Mouse (Mus musculus): ENCODE results near the gene Car3. TPM values are rescaled to one million over a fixed set of nuclear protein-coding genes. Genes with fewer than 3 reads are reported as not detected.
"Not testable (repeated sequence)": the region's sequence is repeated elsewhere in the genome, so short reads cannot be mapped to it uniquely, and the experiment has no call there.

The Car3 gene
- total RNA-seq (2021), result 1,000 to 10,000 TPM in 1 of 2 experiments, 100 to 1,000 TPM in 1; 650 to 1,312 TPM
- long read RNA-seq, experiment 1, transcript Car3-201 (7 exons, 1,679 nt), result major isoform, 4,664 of 4,868 reads
- long read RNA-seq, experiment 1, partial matches to known transcripts, result 141 of 4,868 reads
- long read RNA-seq, experiment 1, other reads (novel, unspliced or antisense), result 57 of 4,868 reads
- long read RNA-seq, experiment 2, transcript Car3-201 (7 exons, 1,679 nt), result major isoform, 7,297 of 7,569 reads
- long read RNA-seq, experiment 2, transcript Car3-202 (2 exons, 1,395 nt), result minor isoform, 22 of 7,569 reads
- long read RNA-seq, experiment 2, partial matches to known transcripts, result 158 of 7,569 reads
- long read RNA-seq, experiment 2, other reads (novel, unspliced or antisense), result 90 of 7,569 reads

DNA sequence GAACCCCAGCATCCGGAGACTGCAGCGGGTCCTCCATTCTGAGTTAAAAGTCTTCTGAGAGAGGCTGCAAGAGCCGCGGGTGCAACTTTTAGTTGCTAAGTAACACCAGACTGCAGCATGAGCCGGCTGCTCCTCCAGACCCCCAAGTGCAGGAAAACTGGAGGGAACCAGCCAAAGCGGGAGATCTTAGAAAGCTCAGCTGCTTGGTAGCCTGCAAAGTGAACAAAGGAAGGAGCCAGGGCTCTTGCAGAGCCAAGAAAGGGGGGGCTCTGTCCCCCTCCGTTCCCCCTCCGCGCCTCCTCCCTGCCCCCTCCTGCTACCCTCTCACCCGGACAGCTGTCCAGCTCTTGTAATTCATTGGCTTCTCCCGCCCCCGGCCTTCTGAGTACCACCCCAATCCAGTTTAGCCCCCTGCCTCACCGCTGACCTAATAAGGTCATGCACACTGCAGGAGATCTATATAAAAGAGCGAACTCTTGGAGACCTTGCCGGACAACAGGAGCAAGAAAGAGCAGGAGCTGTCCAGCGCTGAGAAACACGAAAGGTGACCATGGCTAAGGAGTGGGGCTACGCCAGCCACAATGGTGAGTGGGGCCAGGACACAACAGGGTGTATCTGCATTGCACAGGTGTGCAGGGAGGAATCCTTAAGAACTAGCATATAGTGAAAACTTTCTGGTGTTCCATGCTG, at the start of gene Car3:
Gene Car3, plus strand, starts transcription at position 491 of the 690 bp plus-strand sequence.
- DNase-seq, result no peak

DNA sequence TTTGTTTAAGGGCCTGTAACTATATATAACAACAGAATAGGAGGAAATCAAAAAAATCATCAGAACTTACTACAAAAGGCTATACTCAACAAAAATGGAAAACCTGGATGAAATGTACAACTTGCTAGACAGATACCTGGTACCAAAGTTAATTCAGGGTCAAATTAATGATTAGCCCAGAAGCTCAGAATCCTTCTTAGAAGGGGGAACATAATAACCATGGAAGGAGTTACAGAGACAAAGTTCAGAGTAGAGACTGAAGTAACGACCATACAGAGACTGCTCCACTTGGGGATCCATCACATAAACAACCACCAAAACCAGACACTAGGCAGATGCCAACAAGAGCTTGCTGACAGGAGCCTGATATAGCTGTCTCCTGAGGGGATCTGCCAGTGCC, 47.9 kb upstream of the Car3 start:
- DNase-seq, result not testable (repeated sequence)

DNA sequence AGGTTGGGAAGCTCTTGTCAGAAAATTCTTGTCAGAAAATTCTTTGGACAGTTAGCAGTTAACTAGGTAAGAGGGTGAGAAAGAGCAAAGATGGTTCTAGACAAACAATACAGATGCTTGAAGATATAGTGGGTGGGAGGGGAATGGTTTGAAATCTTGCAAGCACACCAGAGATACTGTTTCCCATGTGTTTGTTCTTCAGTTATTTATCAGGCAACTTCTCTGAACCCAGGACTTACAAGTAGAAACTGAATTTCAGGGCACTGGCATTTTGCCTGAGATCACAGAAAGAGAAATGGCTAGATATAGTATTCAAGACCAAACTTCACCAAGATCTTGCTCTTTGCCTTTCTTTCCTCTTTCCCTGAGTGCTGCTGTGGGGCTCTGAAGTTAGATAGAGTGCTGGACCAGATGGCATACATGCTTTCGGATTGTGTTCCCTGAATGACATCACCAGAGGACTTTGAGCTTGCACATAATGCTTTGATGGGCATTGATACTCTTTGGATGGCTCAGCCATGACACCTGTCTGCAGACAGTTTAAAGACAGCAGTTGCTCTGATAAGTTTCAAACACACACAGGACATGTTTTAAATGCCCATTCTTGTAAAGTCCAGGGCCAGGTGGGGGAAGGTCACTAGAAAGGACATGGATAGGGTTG, 43.3 kb upstream of the Car3 start:
- DNase-seq, result no peak

DNA sequence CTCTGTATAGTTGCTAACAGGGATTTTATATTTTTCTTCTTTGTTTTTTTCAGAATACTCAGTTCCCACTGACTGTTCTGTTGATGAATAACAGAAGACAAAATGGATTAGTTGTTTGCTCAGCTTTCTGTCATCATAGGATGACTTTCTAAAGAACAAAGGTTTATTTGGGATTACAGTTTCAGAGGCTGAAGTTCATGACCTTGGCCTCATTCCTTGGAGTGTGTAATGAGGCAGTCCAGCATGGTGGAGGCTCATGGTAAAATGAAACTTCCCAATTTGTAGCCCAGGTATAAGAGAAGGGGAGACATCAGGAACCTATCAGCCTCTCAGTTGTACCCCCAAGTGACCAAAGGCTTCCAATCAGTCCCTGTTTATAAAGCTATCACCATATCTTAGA, 34.4 kb upstream of the Car3 start:
- DNase-seq, result no peak

DNA sequence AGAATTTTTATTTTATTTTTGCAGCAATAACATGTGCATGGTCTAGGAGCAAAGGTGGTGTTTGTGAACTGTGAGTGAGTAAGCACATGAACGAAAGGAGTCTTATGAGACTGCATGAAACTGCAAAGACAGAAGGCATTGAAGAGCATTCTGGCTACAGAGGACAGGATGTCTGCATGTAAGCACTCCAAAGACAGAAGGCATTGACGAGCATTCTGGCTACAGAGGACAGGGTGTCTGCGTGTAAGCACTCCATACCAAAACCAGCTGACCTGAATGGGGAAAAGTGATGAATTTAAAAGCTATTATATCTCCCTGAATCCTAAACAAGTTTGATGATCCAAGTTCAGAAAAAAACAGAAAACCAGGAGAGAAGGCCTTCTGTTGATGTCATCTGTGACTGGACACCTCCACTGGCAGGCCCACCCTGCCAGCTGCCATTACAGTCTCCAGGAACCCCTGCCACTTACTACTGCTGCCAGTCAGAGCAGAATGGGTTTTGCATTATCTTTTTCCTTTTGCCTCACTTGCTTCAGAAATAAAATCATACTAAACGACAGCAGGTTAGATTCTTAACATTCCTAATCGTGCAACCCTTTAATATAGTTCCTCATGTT, 32.0 kb upstream of the Car3 start:
- no peak for DNase-seq

DNA sequence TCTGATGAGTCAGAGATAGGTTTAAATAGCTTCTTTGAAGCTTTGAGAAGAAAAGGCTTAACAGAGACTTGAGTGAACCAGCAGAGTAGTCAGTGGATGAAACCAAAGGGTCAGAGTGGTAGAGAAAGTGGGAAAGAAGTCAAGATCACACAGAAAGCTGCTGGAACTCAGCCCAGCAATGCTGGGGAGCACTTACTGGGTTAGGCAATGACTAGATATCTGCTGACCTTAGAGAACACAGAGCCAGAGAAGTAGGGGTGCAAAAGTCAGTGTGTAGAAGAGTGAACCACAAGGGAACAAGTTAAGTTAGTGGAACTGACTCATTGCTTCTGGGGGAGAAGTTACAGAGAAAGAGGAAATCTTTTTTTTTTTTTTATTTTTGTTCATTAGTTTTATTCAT, 30.5 kb upstream of the Car3 start:
- DNase-seq, result no peak

DNA sequence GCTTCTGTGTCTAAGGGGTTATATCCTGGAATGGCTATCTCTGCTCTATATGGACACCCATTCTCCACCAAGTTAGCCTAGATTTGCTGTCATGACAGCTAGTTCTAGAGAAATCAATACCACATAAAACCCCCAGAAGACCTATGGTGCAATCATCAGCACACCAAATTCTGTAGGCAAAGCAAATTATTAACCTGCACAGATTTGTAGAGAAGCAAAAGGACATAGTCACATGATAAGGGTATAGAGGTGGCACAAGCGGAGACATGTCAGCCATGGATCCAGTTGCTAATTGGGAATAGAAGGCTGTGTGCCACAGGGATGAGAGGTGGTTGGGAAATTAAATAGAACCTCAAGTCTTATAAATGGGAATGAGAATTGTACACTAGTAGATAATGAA, 24.4 kb upstream of the Car3 start:
- DNase-seq, result no peak

DNA sequence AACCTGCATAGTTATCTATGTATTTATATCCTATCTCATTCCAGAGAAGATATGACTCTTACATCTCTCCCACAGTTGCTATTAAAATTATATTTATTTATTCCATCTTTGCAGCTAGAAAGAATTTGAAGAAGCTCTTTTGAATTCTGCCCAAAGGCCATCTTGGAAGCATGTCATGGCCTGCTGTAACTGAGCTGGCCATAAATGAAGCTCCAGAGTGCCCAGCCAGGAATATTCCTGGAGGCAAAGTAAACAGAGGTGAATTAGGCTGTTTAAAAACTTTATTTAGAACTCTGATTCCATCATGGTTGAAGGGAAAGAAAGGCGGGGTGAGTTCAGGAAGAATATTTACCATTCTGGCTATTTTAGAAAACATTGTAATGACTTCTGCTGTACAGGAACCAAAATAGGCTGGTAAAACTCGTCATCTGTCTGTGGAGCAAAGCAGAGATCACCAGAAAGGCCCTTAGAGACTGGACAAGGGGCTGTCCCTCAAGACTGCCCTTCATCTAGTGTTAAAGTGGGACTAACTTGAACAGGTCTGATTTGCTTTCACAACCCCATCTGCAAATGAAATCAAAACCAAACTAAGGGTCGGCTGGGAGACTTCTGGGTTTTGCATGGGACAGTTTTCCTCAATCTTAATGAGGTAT, 23.7 kb upstream of the Car3 start:
- DNase-seq, result no peak

DNA sequence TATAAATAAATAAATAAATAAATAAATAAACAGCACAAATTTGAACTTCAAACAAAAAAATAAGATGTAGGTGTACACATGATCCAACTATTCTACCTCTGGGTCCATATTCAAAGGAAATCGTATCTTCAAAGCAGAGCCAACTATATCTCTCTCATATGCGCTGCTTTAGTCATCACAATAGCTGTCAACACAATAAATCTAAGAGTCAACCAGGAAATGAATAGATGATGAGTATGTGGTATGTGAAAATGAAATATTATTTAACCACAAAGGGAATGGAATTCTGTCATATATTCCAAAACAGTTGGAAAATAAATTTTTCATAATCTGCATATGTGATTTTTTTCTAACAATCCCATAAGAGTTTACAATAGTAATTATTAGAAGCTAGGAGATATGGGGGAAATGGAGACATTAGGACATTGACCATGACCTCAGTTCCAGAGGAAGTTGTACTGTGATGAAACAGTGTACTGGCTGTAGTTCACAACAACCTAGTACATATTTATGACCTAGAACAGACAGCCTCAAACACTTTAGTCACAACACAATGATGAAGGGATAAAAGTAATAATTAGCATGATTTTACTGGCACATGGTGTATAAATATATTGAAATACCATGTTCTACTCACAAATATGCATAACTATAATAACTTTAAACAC, 14.6 kb upstream of the Car3 start:
- no peak for DNase-seq

DNA sequence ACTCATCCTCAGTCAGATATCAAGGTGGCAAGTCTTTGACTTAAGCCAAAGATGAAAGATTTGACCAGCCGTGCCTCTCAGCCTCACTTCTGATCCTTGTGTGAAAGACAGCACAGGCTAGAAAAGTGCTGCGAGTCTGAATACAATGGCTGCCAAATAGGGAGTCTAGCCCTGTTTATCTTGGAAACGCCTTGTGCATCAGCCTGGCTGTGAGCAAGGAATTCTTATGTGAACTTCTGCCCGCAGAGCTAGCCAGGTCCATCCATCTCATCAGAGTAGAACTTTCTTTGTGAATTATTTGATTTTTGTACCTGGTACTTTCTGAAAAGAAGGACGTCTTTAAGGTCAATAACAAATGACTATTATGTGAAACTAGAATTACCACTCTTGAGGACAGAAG, 9.3 kb upstream of the Car3 start:
- no peak for DNase-seq

DNA sequence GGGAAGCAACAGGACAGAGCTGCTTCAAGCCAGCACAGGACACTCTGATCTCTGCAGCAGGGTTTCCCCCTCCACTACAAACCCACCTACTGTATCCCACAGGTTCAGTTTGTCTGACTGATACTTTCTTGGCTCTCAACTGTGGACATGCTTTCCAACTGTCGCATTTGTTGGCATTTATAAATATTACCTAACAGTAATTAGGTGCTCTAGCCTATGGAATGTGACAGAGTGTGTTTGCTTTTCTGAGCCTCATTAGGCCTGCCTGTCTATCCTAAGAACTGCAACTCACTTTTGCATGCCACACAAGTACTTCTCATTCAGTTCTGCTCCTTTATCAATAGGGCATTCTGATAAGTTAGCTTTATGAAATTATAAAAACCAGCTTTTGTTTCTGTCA, 8.9 kb upstream of the Car3 start:
- DNase-seq, result no peak

DNA sequence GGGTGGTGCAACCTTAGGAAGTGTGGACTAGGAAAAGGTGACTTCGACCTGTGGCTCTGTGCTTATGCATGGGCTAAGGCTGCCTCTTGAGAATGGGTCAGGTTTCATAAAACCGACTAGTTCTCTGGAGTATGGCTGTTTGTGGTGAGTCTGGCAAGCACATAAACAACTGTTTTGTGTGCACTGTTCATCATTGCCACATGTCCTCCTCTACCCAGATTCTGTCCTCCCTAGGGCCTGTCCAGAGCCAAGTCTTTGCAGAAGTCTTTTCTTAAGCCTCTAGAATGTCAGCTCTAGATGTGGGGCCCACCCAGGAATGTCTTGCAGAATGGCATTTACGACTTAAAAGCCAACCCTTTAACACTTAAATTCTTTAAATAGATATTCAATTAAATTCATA, 5.4 kb upstream of the Car3 start:
- DNase-seq, result no peak

DNA sequence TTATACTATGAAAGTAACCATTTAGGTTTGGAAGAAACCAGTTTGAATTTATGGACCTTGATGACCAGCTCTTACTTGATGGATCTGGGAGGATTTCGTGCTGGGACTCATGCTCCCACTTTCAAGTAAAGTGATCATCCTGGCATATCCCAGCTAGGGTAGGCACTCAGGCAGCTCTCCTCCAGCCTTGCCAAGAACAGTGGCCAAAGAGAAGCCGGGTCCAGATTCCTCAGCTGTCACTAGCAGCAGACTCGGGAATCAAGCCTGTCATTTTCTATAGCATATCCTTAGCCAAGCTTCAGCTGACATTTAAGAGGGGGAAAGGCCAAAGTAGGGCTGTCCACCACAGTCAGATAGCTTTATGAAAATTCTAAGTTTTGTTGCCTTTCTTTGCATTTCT, 3.0 kb upstream of the Car3 start:
- peak; percentile 63 for DNase-seq

DNA sequence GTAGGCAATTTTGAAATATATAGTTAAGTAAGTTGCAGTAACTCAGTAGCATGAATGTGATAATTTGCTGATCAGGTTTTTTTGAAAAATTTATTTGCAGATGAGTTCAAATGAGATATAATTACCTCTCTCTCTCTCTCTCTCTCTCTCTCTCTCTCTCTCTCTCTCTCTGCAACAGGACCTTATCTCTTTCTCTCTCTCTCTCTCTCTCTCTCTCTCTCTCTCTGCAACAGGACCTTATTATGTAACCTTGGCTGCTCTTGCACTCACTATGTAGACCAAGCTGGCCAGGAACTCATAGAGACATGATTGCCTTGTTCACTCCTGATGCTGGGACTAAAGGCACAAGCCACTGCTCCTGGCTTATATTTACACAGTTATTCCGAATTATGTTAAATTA, 2.1 kb upstream of the Car3 start:
- no peak for DNase-seq

DNA sequence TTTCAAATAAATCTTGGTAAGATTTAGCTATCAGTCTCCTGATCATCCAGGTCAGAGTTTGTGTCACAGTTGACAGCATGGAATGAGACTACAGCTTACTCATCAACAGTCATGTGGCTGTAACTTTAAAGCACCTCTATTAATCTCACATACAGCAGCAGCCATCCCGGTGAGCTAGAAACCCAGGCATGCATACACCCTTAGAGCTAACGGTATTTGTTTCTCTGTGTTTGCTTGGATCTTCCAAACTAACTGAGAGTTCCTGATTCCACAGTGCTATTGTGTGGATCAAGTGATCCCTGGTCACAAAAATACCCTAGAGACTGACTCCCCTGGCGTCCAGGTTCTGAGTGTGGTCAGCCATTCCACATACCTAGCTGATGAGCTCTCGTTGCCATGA, 1.5 kb upstream of the Car3 start:
- no peak for DNase-seq

DNA sequence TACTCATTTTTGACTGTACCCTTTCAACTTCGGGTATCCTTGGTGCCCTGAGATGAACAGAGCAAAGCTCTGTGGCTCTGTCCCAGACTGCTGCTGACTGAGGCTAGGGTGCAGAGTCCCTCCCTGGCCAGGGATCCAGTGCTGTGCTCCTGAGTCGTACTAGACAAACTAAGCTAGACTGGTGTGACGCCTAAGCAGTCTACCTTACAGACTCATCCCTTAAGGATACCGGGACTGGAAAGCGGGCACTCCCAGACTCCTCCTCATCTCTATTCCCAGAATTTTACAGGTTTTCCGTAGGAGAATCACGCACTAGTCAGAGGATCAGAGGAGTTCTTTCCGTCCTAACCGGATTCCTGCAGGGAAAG, 674 bp upstream of the Car3 start:
- DNase-seq, result no peak

DNA sequence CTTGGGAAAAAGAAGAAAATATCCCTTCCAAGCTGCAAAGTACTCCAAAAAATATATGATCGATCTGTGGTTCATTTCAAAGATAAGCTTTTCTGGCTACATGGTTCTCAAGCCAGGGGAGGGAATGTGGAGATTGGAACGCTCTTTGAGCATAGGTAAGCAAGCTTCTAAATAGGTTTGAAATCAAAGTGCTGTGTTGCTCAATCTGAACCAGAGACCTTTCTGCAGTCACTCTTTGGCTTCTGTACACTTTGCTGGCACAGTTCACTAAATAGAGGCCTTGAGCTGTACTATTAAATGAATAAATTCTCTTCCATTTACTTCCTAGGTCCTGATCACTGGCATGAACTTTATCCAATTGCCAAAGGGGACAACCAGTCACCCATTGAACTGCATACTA, 610 bp downstream of the Car3 start:
- DNase-seq, result no peak

DNA sequence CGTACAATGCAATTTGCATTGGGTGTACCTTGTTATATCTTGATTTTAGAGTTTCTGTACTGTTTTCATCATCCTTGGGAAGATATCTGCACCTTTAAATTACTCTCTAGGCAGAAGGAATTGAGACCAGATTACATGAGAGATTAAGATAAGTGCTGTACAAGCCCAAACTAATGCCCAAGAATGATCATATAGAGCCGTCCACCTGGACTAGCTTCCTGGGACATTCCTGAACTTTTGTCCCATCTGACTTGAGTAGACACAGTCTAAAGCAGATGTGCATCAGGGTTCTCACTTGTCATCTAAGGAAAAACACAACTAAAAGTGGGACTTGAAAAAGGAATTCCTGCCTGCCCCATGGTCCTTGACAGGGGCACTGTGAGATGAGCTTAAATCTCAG, 2.6 kb downstream of the Car3 start:
- no peak for DNase-seq

DNA sequence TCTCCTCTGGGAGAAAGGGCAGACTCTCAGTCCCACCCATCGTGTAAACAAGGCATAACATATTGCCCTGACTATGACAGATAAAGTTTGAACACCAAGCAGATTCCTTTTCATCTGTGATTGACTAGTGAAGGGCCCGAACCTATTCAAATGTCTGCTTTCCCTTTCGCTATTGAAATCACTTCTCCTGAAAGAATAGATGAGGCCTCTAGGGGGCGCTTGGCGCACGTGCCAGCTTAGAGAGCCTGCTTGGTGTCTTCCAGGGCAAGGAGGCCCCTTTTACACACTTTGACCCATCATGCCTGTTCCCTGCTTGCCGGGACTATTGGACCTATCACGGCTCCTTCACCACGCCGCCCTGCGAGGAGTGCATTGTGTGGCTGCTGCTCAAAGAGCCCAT, 6.5 kb downstream of the Car3 start:
- DNase-seq, result peak; percentile 35

DNA sequence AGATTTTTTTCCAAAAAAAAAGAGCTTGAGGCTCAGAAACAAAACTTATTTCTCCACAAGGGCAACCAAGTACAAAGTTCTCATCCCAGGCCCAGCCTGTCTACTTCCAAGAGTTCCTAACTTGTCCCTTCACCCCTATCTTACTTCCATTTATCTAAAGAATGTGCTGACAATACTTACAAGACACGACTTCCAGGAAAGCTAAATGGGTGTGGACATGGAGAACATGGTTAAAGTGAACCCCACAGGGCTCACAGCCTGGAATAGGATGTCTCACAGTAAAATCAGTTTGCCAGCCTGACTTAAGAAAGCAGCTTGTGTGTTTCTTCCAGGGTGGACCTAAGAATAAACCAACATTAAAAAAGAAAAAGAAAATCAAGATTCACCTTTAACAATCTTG, 7.2 kb downstream of the Car3 start:
- no peak for DNase-seq

DNA sequence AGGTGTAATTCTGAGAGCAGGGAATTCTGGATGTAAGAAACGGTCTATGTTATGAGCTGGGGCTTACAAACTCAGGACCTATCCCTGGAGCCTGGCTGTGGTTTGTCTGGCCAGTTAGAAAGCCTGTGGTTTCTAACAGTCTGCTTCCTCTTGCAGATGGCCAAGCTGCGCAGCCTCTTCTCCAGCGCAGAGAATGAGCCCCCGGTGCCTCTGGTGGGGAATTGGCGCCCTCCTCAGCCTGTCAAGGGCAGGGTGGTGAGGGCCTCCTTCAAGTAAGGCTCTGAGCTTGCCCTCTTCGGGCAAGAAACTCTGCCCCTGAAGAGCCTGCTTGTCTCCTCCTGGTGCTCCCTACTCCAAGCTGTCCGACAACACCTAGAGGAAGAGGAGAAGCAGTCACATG, 8.1 kb downstream of the Car3 start:
- DNase-seq, result peak; percentile 30
